Mouse (Mus musculus): ENCODE data around the gene Il22.
"Not testable (repeated sequence)": the region's sequence is repeated elsewhere in the genome, so short reads cannot be mapped to it uniquely, and the experiment has no call there.

DNA sequence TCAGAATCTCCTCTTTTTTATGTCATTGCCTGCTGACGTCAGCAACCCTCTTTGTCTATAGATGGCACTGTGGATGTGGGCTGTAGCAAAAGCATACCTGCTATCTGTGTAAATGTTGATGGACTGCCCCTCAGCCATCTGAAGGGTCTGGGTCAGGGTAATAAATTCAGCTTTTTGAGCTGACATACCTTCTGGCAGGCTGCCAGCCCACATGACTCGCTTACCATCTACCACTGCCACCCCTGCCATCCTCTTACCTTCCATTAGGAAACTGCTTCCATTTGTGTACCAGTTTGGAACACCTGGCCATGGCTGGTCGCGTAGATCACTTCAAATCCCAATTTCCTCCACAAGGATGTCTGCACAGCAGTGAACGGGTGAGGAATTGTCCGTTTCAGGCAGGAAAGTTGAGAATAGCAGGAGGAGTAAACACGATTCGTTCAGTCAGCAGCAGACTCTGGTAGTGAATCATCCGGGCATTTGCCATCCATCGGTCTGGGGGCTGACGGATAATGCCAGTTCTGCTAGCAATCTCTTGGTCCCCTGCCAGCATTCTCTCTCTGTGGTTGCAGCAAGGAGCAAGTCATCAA is 44.4 kb downstream of the Il22 start:
- not testable (repeated sequence) for TF ChIP-seq CTCF (IDR thresholded peaks at IDR 0.05; ENCODE audit: low read depth, low read length); POLR2A (IDR thresholded peaks at IDR 0.05; ENCODE audit: insufficient read depth, low read length)

All from ES-Bruce4 (cell line).